Mouse (Mus musculus) small intestine, adult 2 months (tissue): ENCODE results near the gene Rere.

ENCODE experiments used
- CTCF ChIP-seq: fragments of 200-500 bp; IDR thresholded peaks from 2 replicates; pipeline ENCODE4 v1.5.1; 2012; ENCODE audit warnings: low read depth, mild to moderate bottlenecking, control low read depth, inconsistent platforms, low read length, moderate library complexity, mixed read lengths; ENCODE audit not compliant: insufficient replicate concordance, insufficient read length; ENCODE audit errors: extremely low read depth
- POLR2A ChIP-seq: fragments of 200-500 bp; IDR thresholded peaks from 2 replicates; pipeline ENCODE4 v1.6.1; 2012; ENCODE audit warnings: low read depth, mild to moderate bottlenecking, control low read depth, inconsistent platforms, low read length, moderate library complexity

GRCm38 (mm10) chr4:150344526-150344925, 63.1 kb downstream of the Rere start:
- no peak for TF ChIP-seq CTCF
- no peak for TF ChIP-seq POLR2A
